Mouse (Mus musculus) E14TG2a.4 (cell line): ENCODE data around the gene Tmco5b.

Experiments
- CTCF ChIP-seq: conservative IDR thresholded peaks from 2 replicates; pipeline ENCODE4 v1.5.1; 2014; ENCODE audit warnings: low read length
- POU5F1 ChIP-seq: IDR thresholded peaks from 2 replicates; pipeline ENCODE4 v1.6.1; 2014; ENCODE audit warnings: low read length, borderline replicate concordance

GRCm38 (mm10) chr2:113333799-113334541, 48.4 kb downstream of the Tmco5b start:
- TF ChIP-seq CTCF: no peak
- no peak for TF ChIP-seq POU5F1
